Mouse (Mus musculus): ENCODE results near the gene Kif3a. TPM values are rescaled to one million over a fixed set of nuclear protein-coding genes. Genes with fewer than 3 reads are reported as not detected.
"Not testable (repeated sequence)": the region's sequence is repeated elsewhere in the genome, so short reads cannot be mapped to it uniquely, and the experiment has no call there.

Kif3a gene
- total RNA-seq, 2 experiments from 2014 or later, result 2.4 to 11.8 TPM

DNA sequence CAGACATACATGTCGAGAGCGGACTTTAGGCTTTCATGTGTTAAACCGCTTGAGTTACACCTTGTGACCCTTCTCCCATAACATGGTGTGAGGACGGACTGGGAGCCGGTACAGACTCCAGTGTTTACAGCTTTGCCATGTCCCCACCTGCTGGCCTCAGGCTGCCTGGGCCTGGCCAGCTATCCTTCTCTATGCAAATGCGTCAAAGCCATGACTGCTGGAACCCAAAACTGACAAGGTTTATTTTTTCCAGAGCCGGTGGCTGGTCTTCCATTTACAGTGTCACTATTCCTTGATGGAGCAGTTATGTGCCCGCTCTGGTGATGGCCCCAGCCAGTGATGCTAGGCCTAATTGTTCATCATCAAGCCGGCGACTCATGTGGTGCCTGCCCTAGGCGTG, 26.0 kb upstream of the Kif3a start:
- no peak for ATAC-seq (replicated peaks; ENCODE audit: poor library complexity, severe bottlenecking)

GRCm38 (mm10) chr11:53543021-53543420, 24.2 kb upstream of the Kif3a start:
- ATAC-seq (replicated peaks; ENCODE audit: poor library complexity, severe bottlenecking), result no peak

DNA sequence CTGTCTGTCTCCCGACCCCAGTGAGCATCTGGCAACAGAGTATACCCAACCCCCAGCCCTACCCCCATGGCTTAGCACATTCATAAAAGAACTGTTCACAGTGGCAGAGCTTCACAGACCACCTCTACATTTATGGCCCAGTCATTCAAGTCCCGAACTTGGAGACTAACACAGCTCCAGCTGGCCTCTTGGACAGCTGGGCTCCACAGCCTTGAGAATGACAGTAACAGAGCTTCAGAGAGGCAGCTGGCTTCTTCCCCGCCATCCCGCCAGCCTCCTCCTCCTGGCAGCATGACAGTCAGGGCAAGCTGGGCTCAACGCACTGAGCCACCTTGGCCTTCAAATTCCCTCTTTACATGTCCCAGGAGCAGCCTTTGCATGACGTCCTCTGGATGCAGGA, 20.9 kb upstream of the Kif3a start:
- ATAC-seq (replicated peaks; ENCODE audit: poor library complexity, severe bottlenecking), result no peak

GRCm38 (mm10) chr11:53547566-53547965, 19.6 kb upstream of the Kif3a start:
- no peak for ATAC-seq (replicated peaks; ENCODE audit: poor library complexity, severe bottlenecking)

DNA sequence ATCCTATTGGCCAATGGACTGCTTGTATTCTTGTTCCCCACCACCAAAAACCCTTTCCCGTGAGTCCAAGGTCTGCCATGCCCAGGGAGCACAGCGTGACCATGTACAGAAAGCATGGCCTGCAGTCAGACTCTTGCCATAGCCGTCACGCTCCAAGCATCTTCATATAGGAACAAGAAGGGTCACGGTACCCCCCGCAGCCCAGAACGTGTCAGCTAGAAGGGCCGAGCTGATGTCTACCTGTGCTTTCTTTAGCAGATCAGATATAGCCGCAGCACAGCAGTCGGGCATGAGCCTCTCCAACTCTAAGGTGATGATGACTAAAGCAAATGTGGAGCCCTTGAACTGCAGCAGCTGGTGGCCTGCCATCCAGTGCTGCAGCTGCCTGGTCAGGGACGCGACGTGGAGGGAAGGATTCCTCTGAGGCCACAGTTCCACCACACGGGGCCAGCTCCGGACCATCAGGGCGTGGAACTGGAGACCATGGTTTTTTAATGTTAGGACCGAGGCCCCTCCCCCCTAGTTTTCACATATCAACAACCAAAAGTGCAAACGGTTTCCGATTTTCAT, 19.1 kb upstream of the Kif3a start:
- ATAC-seq (replicated peaks; ENCODE audit: poor library complexity, severe bottlenecking), result no peak

GRCm38 (mm10) chr11:53550714-53551113, 16.5 kb upstream of the Kif3a start:
- ATAC-seq (replicated peaks; ENCODE audit: poor library complexity, severe bottlenecking), result no peak

GRCm38 (mm10) chr11:53551754-53552153, 15.4 kb upstream of the Kif3a start:
- ATAC-seq (replicated peaks; ENCODE audit: poor library complexity, severe bottlenecking), result peak; percentile 80

- ATAC-seq (replicated peaks; ENCODE audit: poor library complexity, severe bottlenecking), result not testable (repeated sequence)
Measured at GRCm38 (mm10) chr11:53556529-53556928, 10.7 kb upstream of the Kif3a start.

- not testable (repeated sequence) for ATAC-seq (replicated peaks; ENCODE audit: poor library complexity, severe bottlenecking)
Measured at GRCm38 (mm10) chr11:53557992-53558391, 9.2 kb upstream of the Kif3a start.

DNA sequence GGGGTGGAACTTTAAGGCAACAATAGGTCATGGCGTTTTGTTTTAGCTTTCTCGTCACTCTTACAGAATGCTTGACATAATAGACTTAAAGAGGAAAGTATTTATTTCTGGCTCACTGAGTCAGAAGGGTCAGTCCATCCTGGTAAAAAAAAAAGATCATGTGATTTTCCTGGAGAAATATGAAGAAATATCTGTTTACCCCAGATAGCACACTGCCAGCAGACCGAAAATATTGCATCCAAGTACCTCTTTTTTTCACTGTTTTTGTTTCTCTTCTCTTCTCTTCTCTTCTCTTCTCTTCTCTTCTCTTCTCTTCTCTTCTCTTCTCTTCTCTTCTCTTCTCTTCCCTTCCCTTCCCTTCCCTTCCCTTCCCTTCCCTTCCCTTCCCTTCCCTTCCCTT, 7.2 kb upstream of the Kif3a start:
- not testable (repeated sequence) for ATAC-seq (replicated peaks; ENCODE audit: poor library complexity, severe bottlenecking)

GRCm38 (mm10) chr11:53561986-53562385, 5.2 kb upstream of the Kif3a start:
- no peak for ATAC-seq (replicated peaks; ENCODE audit: poor library complexity, severe bottlenecking)

DNA sequence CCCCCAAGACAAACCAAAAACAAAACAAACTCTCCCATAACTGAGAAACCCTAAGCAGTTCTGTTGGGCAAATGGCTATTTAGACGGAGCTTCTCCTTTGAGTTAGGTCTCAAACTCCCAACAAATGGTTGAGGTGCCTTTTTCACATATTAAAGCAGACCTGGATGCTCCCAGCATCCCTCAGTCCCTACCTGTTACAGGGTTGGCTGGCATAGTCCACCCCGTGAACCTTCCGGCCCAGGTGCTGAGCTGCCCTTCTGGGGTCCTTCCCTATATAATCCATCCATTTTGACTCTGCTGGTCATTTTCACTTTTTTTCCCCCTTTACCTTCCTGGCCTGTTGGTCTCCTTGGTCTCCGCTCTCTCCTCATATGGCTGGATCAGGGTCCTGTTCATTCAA, 533 bp upstream of the Kif3a start:
- no peak for ATAC-seq (replicated peaks; ENCODE audit: poor library complexity, severe bottlenecking)

DNA sequence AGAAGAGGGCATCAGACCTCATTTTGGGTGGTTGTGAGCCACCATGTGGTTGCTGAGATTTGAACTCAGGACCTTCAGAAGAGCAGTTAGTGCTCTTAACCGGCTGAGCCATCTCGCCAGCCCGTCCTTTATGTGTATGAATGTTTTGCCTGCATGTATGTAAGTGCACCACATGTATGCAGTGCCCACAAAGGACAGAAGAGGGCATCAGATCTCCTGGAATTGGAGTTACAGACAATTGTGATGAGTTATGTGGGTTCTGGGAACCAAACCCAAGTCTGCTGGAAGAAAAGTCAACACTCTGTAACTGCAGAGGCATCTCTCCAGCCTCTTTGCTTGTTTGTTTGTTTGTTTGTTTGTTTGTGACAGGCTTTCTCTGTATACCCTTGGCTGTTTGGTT, 13.4 kb downstream of the Kif3a start:
- ATAC-seq (replicated peaks; ENCODE audit: poor library complexity, severe bottlenecking), result no peak

GRCm38 (mm10) chr11:53583151-53583550, 16.0 kb downstream of the Kif3a start:
- no peak for ATAC-seq (replicated peaks; ENCODE audit: poor library complexity, severe bottlenecking)

DNA sequence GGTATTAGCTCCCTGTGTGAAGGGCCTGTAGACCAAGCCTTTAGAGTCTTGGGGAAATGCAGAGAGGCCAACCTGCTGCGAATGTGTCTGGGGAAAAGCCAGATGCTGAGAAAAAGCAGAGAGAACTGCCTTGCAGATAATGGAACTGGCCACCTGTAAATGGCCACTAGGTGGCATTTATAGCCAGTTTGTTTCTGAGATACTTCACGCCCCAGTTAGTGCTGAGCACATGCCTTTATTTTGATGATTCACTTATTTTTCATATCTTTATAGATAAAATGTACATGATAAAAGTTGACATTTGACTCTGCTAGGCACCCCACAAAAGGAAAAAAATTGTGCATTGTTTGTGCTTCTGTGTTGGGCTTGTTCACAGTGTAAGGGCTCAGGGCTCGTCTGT, 17.7 kb downstream of the Kif3a start:
- no peak for ATAC-seq (replicated peaks; ENCODE audit: poor library complexity, severe bottlenecking)

DNA sequence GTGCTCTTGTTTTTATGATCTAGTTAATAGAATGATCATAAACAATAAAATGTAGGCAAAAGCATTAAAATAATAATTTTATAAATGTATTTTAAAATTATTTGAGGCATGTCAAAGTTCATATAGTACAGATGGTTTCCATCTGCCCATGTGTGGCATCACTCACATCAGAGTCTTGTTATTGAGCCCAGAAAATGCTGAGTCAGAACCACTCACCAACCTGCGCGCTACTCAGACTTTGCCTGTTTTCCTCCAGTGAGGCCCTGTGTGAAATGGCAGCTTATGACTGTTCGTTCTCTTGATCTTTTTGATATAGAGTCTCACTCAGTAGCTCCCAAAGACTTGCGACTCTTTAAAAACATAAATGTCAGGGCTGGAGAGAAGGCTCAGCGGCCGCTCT, 18.3 kb downstream of the Kif3a start:
- ATAC-seq (replicated peaks; ENCODE audit: poor library complexity, severe bottlenecking), result no peak

DNA sequence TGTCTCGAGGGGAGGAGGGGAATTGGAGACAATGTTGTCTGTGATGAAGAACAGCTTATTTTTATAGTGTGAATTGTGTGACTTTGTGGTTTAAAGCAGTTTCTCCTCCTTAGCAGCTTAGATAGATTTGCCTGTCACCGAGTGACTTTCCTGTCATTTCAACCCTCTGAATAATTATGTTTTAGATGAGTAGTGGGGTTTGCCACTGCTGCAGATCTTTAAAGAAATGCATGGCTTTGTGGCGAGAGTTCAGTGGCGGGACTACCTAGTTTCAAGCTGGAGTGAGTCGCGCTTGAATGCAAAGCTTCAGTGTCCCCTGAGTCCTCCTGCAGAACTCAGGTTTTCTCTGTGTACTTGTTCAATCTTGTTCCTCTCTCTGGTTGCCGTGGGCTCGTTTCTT, 21.1 kb downstream of the Kif3a start:
- no peak for ATAC-seq (replicated peaks; ENCODE audit: poor library complexity, severe bottlenecking)

DNA sequence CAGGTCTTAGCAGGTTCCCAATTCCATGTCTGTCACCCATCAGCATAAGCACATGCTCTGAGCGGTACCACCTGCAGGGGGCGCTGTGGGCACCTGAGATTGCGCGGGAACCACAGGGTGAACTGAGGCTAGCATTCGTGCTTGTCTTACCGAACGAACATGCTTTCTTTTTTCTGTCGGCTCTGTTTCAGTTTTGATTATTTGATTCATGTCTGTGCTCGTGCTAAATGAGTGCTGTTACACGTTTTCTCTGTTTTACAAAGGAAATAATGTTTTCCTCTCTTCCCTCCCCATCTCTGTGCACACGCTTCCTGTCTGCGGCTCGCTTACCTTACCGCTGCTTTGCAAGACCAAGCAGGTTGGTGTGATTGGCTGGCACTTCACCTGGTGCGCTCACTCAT, 23.2 kb downstream of the Kif3a start:
- peak; percentile 83 for ATAC-seq (replicated peaks; ENCODE audit: poor library complexity, severe bottlenecking)

GRCm38 (mm10) chr11:53591116-53591515, 23.9 kb downstream of the Kif3a start:
- no peak for ATAC-seq (replicated peaks; ENCODE audit: poor library complexity, severe bottlenecking)

GRCm38 (mm10) chr11:53604983-53605382, 37.8 kb downstream of the Kif3a start:
- ATAC-seq (replicated peaks; ENCODE audit: poor library complexity, severe bottlenecking), result no peak

DNA sequence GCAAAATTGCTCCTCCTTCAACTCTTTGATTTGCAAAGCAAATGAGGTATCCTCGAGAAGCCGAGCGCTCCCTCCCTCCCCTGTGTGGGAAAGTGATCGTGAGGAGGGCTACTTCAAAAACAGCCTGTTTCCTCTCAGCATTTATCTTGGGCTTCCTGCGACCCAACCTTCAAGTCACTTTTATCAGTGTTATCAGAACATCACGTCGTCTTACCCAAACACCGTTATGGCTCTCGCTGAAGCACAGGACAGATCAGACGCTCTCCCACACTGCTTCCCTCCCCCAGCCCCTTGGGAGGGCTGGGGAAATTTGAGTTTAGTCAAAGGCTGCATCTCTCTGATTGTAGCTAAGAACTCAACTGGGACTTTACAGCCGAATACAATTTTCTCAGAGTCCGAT, 38.4 kb downstream of the Kif3a start:
- ATAC-seq (replicated peaks; ENCODE audit: poor library complexity, severe bottlenecking), result peak; percentile 27

- ATAC-seq (replicated peaks; ENCODE audit: poor library complexity, severe bottlenecking), result 0 out of 2 replicates have a peak, but pooled peaks have one; percentile 22
Measured at GRCm38 (mm10) chr11:53609231-53609630, 42.1 kb downstream of the Kif3a start.

- ATAC-seq (replicated peaks; ENCODE audit: poor library complexity, severe bottlenecking), result no peak
Measured at GRCm38 (mm10) chr11:53609672-53610071, 42.5 kb downstream of the Kif3a start.
